Mouse (Mus musculus): Measurements from ENCODE around the gene Parp2. TPM values are rescaled to one million over a fixed set of nuclear protein-coding genes. Genes with fewer than 3 reads are reported as not detected.
"Not testable (repeated sequence)": the region's sequence is repeated elsewhere in the genome, so short reads cannot be mapped to it uniquely, and the experiment has no call there.

The Parp2 gene
- total RNA-seq, 4 experiments from 2014 or later: 24.2 to 40.7 (median 31.3) TPM

GRCm38 (mm10) chr14:50829878-50830277 is 22.2 kb downstream of the Parp2 start:
- no peak for DNase-seq

- peak; percentile 19 for DNase-seq
Observed at GRCm38 (mm10) chr14:50833964-50834363, 26.3 kb downstream of the Parp2 start.

- DNase-seq: no peak
Observed at GRCm38 (mm10) chr14:50834435-50834834, 26.8 kb downstream of the Parp2 start.

GRCm38 (mm10) chr14:50837236-50837635 is 29.6 kb downstream of the Parp2 start:
- DNase-seq: no peak

- DNase-seq: no peak
Observed at GRCm38 (mm10) chr14:50855788-50856187, 48.1 kb downstream of the Parp2 start.

GRCm38 (mm10) chr14:50862641-50863040 is 55.0 kb downstream of the Parp2 start:
- no peak for DNase-seq

- not testable (repeated sequence) for DNase-seq
Observed at GRCm38 (mm10) chr14:50865005-50865404, 57.4 kb downstream of the Parp2 start.

GRCm38 (mm10) chr14:50866966-50867365 is 59.3 kb downstream of the Parp2 start:
- DNase-seq: no peak

GRCm38 (mm10) chr14:50868211-50868610 is 60.6 kb downstream of the Parp2 start:
- no peak for DNase-seq

GRCm38 (mm10) chr14:50868656-50869055 is 61.0 kb downstream of the Parp2 start:
- DNase-seq: no peak

- peak; percentile 61 for DNase-seq
Observed at GRCm38 (mm10) chr14:50869889-50870804, 62.5 kb downstream of the Parp2 start, which contains the start of gene Tep1. TSS of gene Tep1 (minus strand) at chr14:50870560.

GRCm38 (mm10) chr14:50870805-50871143 is 63.1 kb downstream of the Parp2 start:
- no peak for DNase-seq

Other genes with a start within 250 kb of the Parp2 start
- not detected for gene Olfr744, start 193.0 kb upstream of the Parp2 start, total RNA-seq (2022)
- gene Olfr745, start 168.5 kb upstream of the Parp2 start, total RNA-seq (2022): not detected
- gene Olfr746, start 160.8 kb upstream of the Parp2 start, total RNA-seq (2022): not detected
- not detected for gene Olfr747, start 114.6 kb upstream of the Parp2 start, total RNA-seq (2022)
- not detected for gene Olfr748, start 100.5 kb upstream of the Parp2 start, total RNA-seq (2022)
- gene Olfr749, start 62.7 kb upstream of the Parp2 start, total RNA-seq (2022): not detected
- 10 to 100 TPM; 40.9 to 57.7 (median 53.5) TPM for gene Ttc5, start 22.3 kb upstream of the Parp2 start, total RNA-seq (2022)
- 1 to 10 TPM in 1 of 4 experiments, under 1 TPM in 1, not detected in 2; 0.58 to 1.8 TPM for gene Ccnb1ip1, start 109 bp upstream of the Parp2 start, total RNA-seq (2022)
- 10 to 100 TPM; 25.5 to 33.6 (median 25.9) TPM for gene Tep1, start 62.7 kb downstream of the Parp2 start, total RNA-seq (2022)
- 1 to 10 TPM; 1.0 to 3.4 (median 1.8) TPM for gene Klhl33, start 89.7 kb downstream of the Parp2 start, total RNA-seq (2022)
- 10 to 100 TPM; 44.8 to 55.6 (median 51.3) TPM for gene Osgep, start 117.1 kb downstream of the Parp2 start, total RNA-seq (2022)
- gene Apex1, start 117.1 kb downstream of the Parp2 start, total RNA-seq (2022): 10 to 100 TPM; 73.6 to 85.2 (median 74.1) TPM
- gene Pip4p1, start 123.0 kb downstream of the Parp2 start, total RNA-seq (2022): 10 to 100 TPM; 62.3 to 74.8 (median 68.0) TPM
- gene Pnp, start 123.2 kb downstream of the Parp2 start, total RNA-seq (2022): 10 to 100 TPM; 26.5 to 35.8 (median 31.3) TPM
- gene Gm49342, start 136.7 kb downstream of the Parp2 start, total RNA-seq (2022): 10 to 100 TPM; 25.4 to 40.6 (median 33.0) TPM
- gene Pnp2, start 148.2 kb downstream of the Parp2 start, total RNA-seq (2022): 1 to 10 TPM; 1.8 to 2.5 (median 2.2) TPM
- gene Rnase10, start 199.9 kb downstream of the Parp2 start, total RNA-seq (2022): under 1 TPM in 2 of 4 experiments, not detected in 2; 0.15 to 0.31 TPM
- gene Rnase9, start 234.0 kb downstream of the Parp2 start, total RNA-seq (2022): not detected
- not detected for gene Rnase11, start 242.3 kb downstream of the Parp2 start, total RNA-seq (2022)
- gene Rnase12, start 249.8 kb downstream of the Parp2 start, total RNA-seq (2022): not detected

Data from adrenal gland, adult 8-10 months (tissue).